Mouse (Mus musculus) hindbrain, embryonic 15.5 days (tissue): ENCODE results near the gene Grk5. TPM values are rescaled to one million over a fixed set of nuclear protein-coding genes. Genes with fewer than 3 reads are reported as not detected.

ENCODE experiments used
- ATAC-seq: fragments of 200-750 bp; cut with Nextera tagmentation; 2 replicates; pipeline ENCODE4 v1.8.0; 2017; ENCODE audit warnings: low read depth, moderate number of reproducible peaks, moderate TSS enrichment; ENCODE audit not compliant: low FRiP score
- H3K27ac ChIP-seq: fragments of 300-500 bp; sonication (generic); replicated peaks from 2 replicates; pipeline ENCODE4 v1.5.1; 2015; ENCODE audit warnings: mild to moderate bottlenecking, inconsistent platforms
- H3K27me3 ChIP-seq: fragments of 300-500 bp; sonication (generic); 2 replicates; pipeline ENCODE4 v1.6.1; 2015; ENCODE audit warnings: control low read depth, inconsistent platforms
- H3K36me3 ChIP-seq: fragments of 300-500 bp; sonication (generic); 2 replicates; pipeline ENCODE4 v1.6.1; 2015; ENCODE audit warnings: control low read depth, inconsistent platforms
- H3K4me1 ChIP-seq: fragments of 300-500 bp; sonication (generic); replicated peaks from 2 replicates; pipeline ENCODE4 v1.6.1; 2015; ENCODE audit warnings: control low read depth, inconsistent platforms
- H3K4me2 ChIP-seq: fragments of 300-500 bp; sonication (generic); 2 replicates; pipeline ENCODE4 v1.6.1; 2015; ENCODE audit warnings: moderate library complexity, mild to moderate bottlenecking, inconsistent platforms
- H3K4me3 ChIP-seq: fragments of 300-500 bp; sonication (generic); 2 replicates; pipeline ENCODE4 v1.5.1; 2015; ENCODE audit warnings: mild to moderate bottlenecking, inconsistent platforms
- H3K9ac ChIP-seq: fragments of 300-500 bp; sonication (generic); 2 replicates; pipeline ENCODE4 v1.6.1; 2015; ENCODE audit warnings: inconsistent platforms
- H3K9me3 ChIP-seq: fragments of 300-500 bp; sonication (generic); 2 replicates; pipeline ENCODE4 v1.6.1; 2016; ENCODE audit warnings: control low read depth, inconsistent platforms
- WGBS: fragments of 180-500 bp; shearing (Covaris S2); methylation state at CpG from one replicate; pipeline ENCODE4 v1.1.7; 2015; 5-methylcytosine and 5-hydroxymethylcytosine counted together
- polyA plus RNA-seq: library from polyadenylated mRNA; unstranded; fragments of >200 nt; fragmentation: Nextera tagmentation; extraction: Ambion mirVana; gene quantifications from 2 replicates; pipeline ENCODE4 v1.2.1, GENCODE M21; 2015

Grk5 gene
- polyA plus RNA-seq, 1 experiment from 2014 or later: 1.6 TPM

DNA sequence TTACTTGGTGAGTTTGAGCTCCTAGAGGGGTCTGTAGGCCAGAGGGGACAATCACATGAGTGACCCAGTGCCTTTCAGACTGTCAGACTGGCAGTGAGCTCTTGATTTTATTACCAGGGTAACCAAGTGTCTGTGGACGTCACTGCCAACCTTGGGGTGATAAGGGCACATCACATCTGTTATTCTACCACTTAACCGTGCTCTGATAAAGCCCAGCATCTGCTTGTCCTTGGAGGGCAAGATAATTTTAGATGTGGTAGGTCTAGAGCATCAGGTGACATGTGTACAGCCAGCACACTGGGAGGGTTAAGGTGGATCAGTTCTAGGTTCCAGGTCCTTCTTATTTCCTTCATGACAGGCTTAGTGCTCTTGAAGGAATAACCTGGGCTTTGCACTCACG is 104.7 kb downstream of the Grk5 start:
- Histone ChIP-seq H3K36me3 (0 out of 2 replicates have a peak, but pooled peaks cover 3% of the 10 kb centered on the region), H3K9me3 (no peaks in the 10 kb centered on the region), H3K4me2 (no peak overlapping the region), H3K4me3 (no peak overlapping the region), H3K27ac (no peak overlapping the region), H3K27me3 (no peaks in the 10 kb centered on the region), H3K4me1 (no peaks in the 10 kb centered on the region), H3K9ac (no peak overlapping the region)
- 65% methylated on average over 3 of the region's 3 CpGs for WGBS
- no peak for ATAC-seq

- 89% methylated on average over 2 of the region's 2 CpGs for WGBS
- no peak overlapping the region for H3K4me2 ChIP-seq
- H3K27ac ChIP-seq: no peak overlapping the region
- no peaks in the 10 kb centered on the region for H3K27me3 ChIP-seq
- H3K4me3 ChIP-seq: no peak overlapping the region
- 0 out of 2 replicates have a peak, but pooled peaks cover 3% of the 10 kb centered on the region for H3K36me3 ChIP-seq
- H3K9me3 ChIP-seq: no peaks in the 10 kb centered on the region
- no peaks in the 10 kb centered on the region for H3K4me1 ChIP-seq
- no peak for ATAC-seq
- H3K9ac ChIP-seq: no peak overlapping the region
Observed at GRCm38 (mm10) chr19:60994845-60995244, 105.3 kb downstream of the Grk5 start.

- H3K27me3 ChIP-seq: no peaks in the 10 kb centered on the region
- 83% methylated on average over 4 of the region's 4 CpGs for WGBS
- H3K4me2 ChIP-seq: no peak overlapping the region
- no peaks in the 10 kb centered on the region for H3K9me3 ChIP-seq
- no peak overlapping the region for H3K27ac ChIP-seq
- no peak for ATAC-seq
- no peak overlapping the region for H3K4me3 ChIP-seq
- no peaks in the 10 kb centered on the region for H3K36me3 ChIP-seq
- H3K4me1 ChIP-seq: no peaks in the 10 kb centered on the region
- no peak overlapping the region for H3K9ac ChIP-seq
Observed at GRCm38 (mm10) chr19:60997784-60998183, 108.2 kb downstream of the Grk5 start.

- Histone ChIP-seq H3K9ac (no peak overlapping the region), H3K27me3 (no peaks in the 10 kb centered on the region), H3K4me2 (no peak overlapping the region), H3K9me3 (no peaks in the 10 kb centered on the region), H3K27ac (no peak overlapping the region), H3K4me3 (no peak overlapping the region), H3K4me1 (no peaks in the 10 kb centered on the region), H3K36me3 (no peaks in the 10 kb centered on the region)
- ATAC-seq: no peak
- WGBS: 47% methylated on average over 2 of the region's 2 CpGs
Observed at GRCm38 (mm10) chr19:60999652-61000051, 110.1 kb downstream of the Grk5 start.

DNA sequence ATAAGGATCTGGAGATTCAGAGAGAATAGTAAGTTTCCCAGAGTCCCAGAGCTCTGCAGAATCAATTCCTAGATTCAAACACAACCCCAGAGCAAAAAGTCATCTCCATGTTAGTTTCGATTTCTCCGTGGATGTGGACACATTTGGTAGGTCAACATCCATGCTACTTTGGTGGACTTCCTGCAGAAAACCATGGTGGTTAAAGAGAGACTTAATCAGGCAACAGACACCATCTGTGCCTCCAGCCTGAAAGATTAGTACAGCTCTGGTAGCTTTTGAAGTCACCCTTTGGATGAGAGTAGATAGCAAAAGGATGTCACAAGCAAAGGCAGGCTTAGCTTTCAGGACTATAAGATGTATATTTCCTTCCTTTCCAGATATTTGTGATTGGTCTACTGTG is 111.4 kb downstream of the Grk5 start:
- WGBS: 92% methylated on average over 2 of the region's 2 CpGs
- H3K36me3 ChIP-seq: no peaks in the 10 kb centered on the region
- no peak overlapping the region for H3K4me2 ChIP-seq
- no peak overlapping the region for H3K9ac ChIP-seq
- no peak overlapping the region for H3K27ac ChIP-seq
- no peaks in the 10 kb centered on the region for H3K4me1 ChIP-seq
- H3K9me3 ChIP-seq: no peaks in the 10 kb centered on the region
- no peak for ATAC-seq
- no peaks in the 10 kb centered on the region for H3K27me3 ChIP-seq
- no peak overlapping the region for H3K4me3 ChIP-seq

GRCm38 (mm10) chr19:61009266-61009665 is 119.7 kb downstream of the Grk5 start:
- 83% methylated on average over 2 of the region's 2 CpGs for WGBS

GRCm38 (mm10) chr19:61017477-61018266 is 128.1 kb downstream of the Grk5 start:
- Histone ChIP-seq H3K9me3 (no peaks in the 10 kb centered on the region), H3K4me1 (no peaks in the 10 kb centered on the region), H3K36me3 (no peaks in the 10 kb centered on the region), H3K27me3 (no peaks in the 10 kb centered on the region), H3K4me3 (no peak overlapping the region), H3K27ac (no peak overlapping the region), H3K4me2 (no peak overlapping the region), H3K9ac (no peak overlapping the region)
- WGBS: 85% methylated on average over 1 of the region's 1 CpGs
- ATAC-seq: no peak

More at GRCm38 (mm10) chr19:61009266-61009665, 119.7 kb downstream of the Grk5 start:
- Histone ChIP-seq H3K9me3 (no peaks in the 10 kb centered on the region), H3K27ac (no peak overlapping the region), H3K27me3 (no peaks in the 10 kb centered on the region), H3K4me2 (no peak overlapping the region), H3K9ac (no peak overlapping the region), H3K4me3 (no peak overlapping the region), H3K4me1 (no peaks in the 10 kb centered on the region), H3K36me3 (no peaks in the 10 kb centered on the region)
- ATAC-seq: no peak

DNA sequence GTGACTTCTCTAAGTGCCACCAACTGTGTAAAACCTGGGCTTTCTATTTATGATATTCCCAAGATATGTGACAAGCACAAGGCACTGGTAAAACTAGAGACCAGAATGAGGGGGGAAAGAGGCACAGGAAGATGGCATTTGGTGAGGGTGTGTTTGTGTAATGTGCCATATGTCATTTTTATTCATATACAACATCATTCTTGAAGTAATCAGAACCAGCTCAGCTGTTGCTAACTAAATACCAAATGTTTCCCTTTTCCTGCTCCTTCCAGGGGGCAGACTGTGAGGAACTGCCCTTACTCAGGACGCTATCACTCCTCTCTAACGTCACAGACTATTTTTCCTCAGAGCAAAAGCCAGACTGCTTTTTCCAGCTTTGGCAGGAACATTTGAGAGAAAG is 132.0 kb downstream of the Grk5 start:
- ATAC-seq: no peak
- Histone ChIP-seq H3K36me3 (no peaks in the 10 kb centered on the region), H3K4me2 (no peak overlapping the region), H3K9me3 (no peaks in the 10 kb centered on the region), H3K4me1 (no peaks in the 10 kb centered on the region), H3K27me3 (no peaks in the 10 kb centered on the region), H3K27ac (no peak overlapping the region), H3K4me3 (no peak overlapping the region), H3K9ac (no peak overlapping the region)
- 76% methylated on average over 2 of the region's 2 CpGs for WGBS

GRCm38 (mm10) chr19:61021939-61022566 is 132.5 kb downstream of the Grk5 start:
- no peaks in the 10 kb centered on the region for H3K27me3 ChIP-seq
- no peaks in the 10 kb centered on the region for H3K4me1 ChIP-seq
- no peaks in the 10 kb centered on the region for H3K9me3 ChIP-seq
- WGBS: 91% methylated on average over 3 of the region's 3 CpGs
- H3K9ac ChIP-seq: no peak overlapping the region
- no peaks in the 10 kb centered on the region for H3K36me3 ChIP-seq
- no peak overlapping the region for H3K4me2 ChIP-seq
- no peak for ATAC-seq
- no peak overlapping the region for H3K27ac ChIP-seq
- no peak overlapping the region for H3K4me3 ChIP-seq

- no peak for ATAC-seq
- Histone ChIP-seq H3K27ac (no peak overlapping the region), H3K27me3 (no peaks in the 10 kb centered on the region), H3K4me3 (no peak overlapping the region), H3K4me2 (no peak overlapping the region), H3K9ac (no peak overlapping the region), H3K4me1 (no peaks in the 10 kb centered on the region), H3K9me3 (no peaks in the 10 kb centered on the region), H3K36me3 (no peaks in the 10 kb centered on the region)
- WGBS: 83% methylated on average over 2 of the region's 2 CpGs
Observed at GRCm38 (mm10) chr19:61031570-61031969, 142.0 kb downstream of the Grk5 start.

- H3K4me1 ChIP-seq: no peaks in the 10 kb centered on the region
- H3K27me3 ChIP-seq: no peaks in the 10 kb centered on the region
- H3K9me3 ChIP-seq: no peaks in the 10 kb centered on the region
- ATAC-seq: no peak
- H3K4me2 ChIP-seq: no peak overlapping the region
- no peaks in the 10 kb centered on the region for H3K36me3 ChIP-seq
- no peak overlapping the region for H3K4me3 ChIP-seq
- no peak overlapping the region for H3K27ac ChIP-seq
- no peak overlapping the region for H3K9ac ChIP-seq
Observed at GRCm38 (mm10) chr19:61039151-61039550, 149.6 kb downstream of the Grk5 start.

GRCm38 (mm10) chr19:61048646-61049045 is 159.1 kb downstream of the Grk5 start:
- H3K27me3 ChIP-seq: no peaks in the 10 kb centered on the region
- no peak overlapping the region for H3K4me2 ChIP-seq
- no peaks in the 10 kb centered on the region for H3K36me3 ChIP-seq
- no peaks in the 10 kb centered on the region for H3K4me1 ChIP-seq
- H3K9me3 ChIP-seq: no peaks in the 10 kb centered on the region
- no peak for ATAC-seq
- no peak overlapping the region for H3K4me3 ChIP-seq
- no peak overlapping the region for H3K9ac ChIP-seq
- 84% methylated on average over 2 of the region's 2 CpGs for WGBS
- no peak overlapping the region for H3K27ac ChIP-seq
